Comparison of ENCODE assay signal across 22 mouse cellular contexts in genomic region chr12:85429999-85430398, GRCm38 (mm10). TPM values are rescaled to one million over a fixed set of nuclear protein-coding genes. Genes with fewer than 3 reads are reported as not detected.
DNase-seq lines count a peak whose midpoint lies in the region; ATAC-seq and TF ChIP-seq lines count a peak whose summit lies in the region.
"Had no signal": no experiment of that assay in that cellular context is flagged by ENCODE, and none has a peak within 500 bp of the region (broad histone marks: within the 10 kb centered on the region; RNA-seq: fewer than 3 reads in every experiment).

No protein-coding gene starts in this region.

- H3K9me3 ChIP-seq in lung, postnatal 0 days (ENCODE audit: low read length) = no peaks in the 10 kb centered on the region
- H3K9me3 ChIP-seq in intestine, embryonic 15.5 days = no peaks in the 10 kb centered on the region
- no peaks in the 10 kb centered on the region for H3K9me3 ChIP-seq in heart, embryonic 12.5 days (replicated peaks)
- H3K9me3 ChIP-seq: embryonic facial prominence, embryonic 15.5 days; forebrain, embryonic 15.5 days; heart, embryonic 13.5 days; hindbrain, embryonic 12.5 days; limb, embryonic 13.5 days; midbrain, embryonic 12.5 days; neural tube, embryonic 15.5 days had no signal

- H3K4me3 ChIP-seq in lung, postnatal 0 days (ENCODE audit: low read depth, low read length) = no peak overlapping the region
- H3K4me3 ChIP-seq in intestine, embryonic 15.5 days (replicated peaks) = no peak overlapping the region
- H3K4me3 ChIP-seq in heart, embryonic 12.5 days = no peak overlapping the region
- H3K4me3 ChIP-seq: embryonic facial prominence, embryonic 15.5 days; forebrain, embryonic 15.5 days; heart, embryonic 13.5 days; hindbrain, embryonic 12.5 days; limb, embryonic 13.5 days; midbrain, embryonic 12.5 days; neural tube, embryonic 15.5 days had no signal

- H3K27ac ChIP-seq in lung, postnatal 0 days (ENCODE audit: low read length) = no peak overlapping the region
- H3K27ac ChIP-seq in intestine, embryonic 15.5 days = no peak overlapping the region
- H3K27ac ChIP-seq in heart, embryonic 12.5 days (ENCODE audit: poor library complexity, severe bottlenecking) = no peak overlapping the region
- H3K27ac ChIP-seq: embryonic facial prominence, embryonic 15.5 days; forebrain, embryonic 15.5 days; heart, embryonic 13.5 days; hindbrain, embryonic 12.5 days; limb, embryonic 13.5 days; liver, embryonic 14.5 days; midbrain, embryonic 12.5 days; neural tube, embryonic 15.5 days had no signal

- H3K9ac ChIP-seq in lung, postnatal 0 days (replicated peaks; ENCODE audit: low read depth) = no peak overlapping the region
- no peak overlapping the region for H3K9ac ChIP-seq in intestine, embryonic 15.5 days
- H3K9ac ChIP-seq in heart, embryonic 12.5 days = no peak overlapping the region
- H3K9ac ChIP-seq: embryonic facial prominence, embryonic 15.5 days; forebrain, embryonic 15.5 days; heart, embryonic 13.5 days; hindbrain, embryonic 12.5 days; limb, embryonic 13.5 days; liver, embryonic 14.5 days; lung, embryonic 14.5 days; midbrain, embryonic 12.5 days; neural tube, embryonic 15.5 days had no signal

- WGBS in lung, postnatal 0 days = 66% methylated on average over 4 of the region's 4 CpGs
- WGBS in intestine, embryonic 15.5 days = 64% methylated on average over 4 of the region's 4 CpGs
- 74% methylated on average over 4 of the region's 4 CpGs for WGBS in heart, embryonic 12.5 days

- peaks cover 5% of the 10 kb centered on the region; the same call in 1 of the 2 replicates for H3K4me1 ChIP-seq in lung, postnatal 0 days (ENCODE audit: insufficient read depth, low read depth, low read length)
- peaks cover 18% of the 10 kb centered on the region for H3K4me1 ChIP-seq in intestine, embryonic 15.5 days (replicated peaks)
- H3K4me1 ChIP-seq in heart, embryonic 12.5 days (replicated peaks) = peaks cover 40% of the 10 kb centered on the region
- H3K4me1 ChIP-seq: neural tube, embryonic 15.5 days had no signal

- no peaks in the 10 kb centered on the region for H3K36me3 ChIP-seq in lung, postnatal 0 days (ENCODE audit: insufficient read depth, low read length)
- H3K36me3 ChIP-seq in intestine, embryonic 15.5 days = no peaks in the 10 kb centered on the region
- H3K36me3 ChIP-seq in splenic B cell, adult 2 months (ENCODE audit: control insufficient read depth, insufficient read depth, low read length, poor library complexity, severe bottlenecking) = no peaks in the 10 kb centered on the region
- no peaks in the 10 kb centered on the region for H3K36me3 ChIP-seq in heart, embryonic 12.5 days
- H3K36me3 ChIP-seq: embryonic facial prominence, embryonic 15.5 days; forebrain, embryonic 15.5 days; heart, embryonic 13.5 days; hindbrain, embryonic 12.5 days; limb, embryonic 13.5 days; midbrain, embryonic 12.5 days; neural tube, embryonic 15.5 days had no signal

- H3K27me3 ChIP-seq in lung, postnatal 0 days (replicated peaks; ENCODE audit: insufficient read depth, low read length) = no peaks in the 10 kb centered on the region
- H3K27me3 ChIP-seq in intestine, embryonic 15.5 days (replicated peaks) = no peaks in the 10 kb centered on the region
- H3K27me3 ChIP-seq in splenic B cell, adult 2 months (ENCODE audit: control insufficient read depth, insufficient read depth, low read length, poor library complexity, severe bottlenecking) = no peaks in the 10 kb centered on the region
- H3K27me3 ChIP-seq in heart, embryonic 12.5 days (replicated peaks) = no peaks in the 10 kb centered on the region
- H3K27me3 ChIP-seq: embryonic facial prominence, embryonic 15.5 days; forebrain, embryonic 15.5 days; heart, embryonic 13.5 days; hindbrain, embryonic 12.5 days; limb, embryonic 13.5 days; neural tube, embryonic 15.5 days had no signal

- TF ChIP-seq EP300 in lung, postnatal 0 days (IDR thresholded peaks at IDR 0.05) = no peak

- ATAC-seq in lung, postnatal 0 days = peak; percentile 52; the same call in 1 of the 2 replicates
- peak; percentile 50 for ATAC-seq in intestine, embryonic 15.5 days
- ATAC-seq in megakaryocyte, adult 5-6 weeks (ENCODE audit: poor library complexity, severe bottlenecking) = no peak
- no peak for ATAC-seq in heart, embryonic 12.5 days (ENCODE audit: insufficient number of reproducible peaks, low FRiP score)
- ATAC-seq: forebrain, embryonic 15.5 days had no signal

- no peak for DNase-seq in lung, postnatal 0 days (ENCODE audit: low spot score)
- DNase-seq in lung, postnatal 4 days = no peak
- peak; percentile 67 for DNase-seq in splenic B cell, adult 2 months (ENCODE audit: low read depth, low spot score)
- no peak for DNase-seq in right cerebral cortex, postnatal 14 days
- DNase-seq: adrenal gland, postnatal 36 days; cerebellum, adult 9-10 months; heart, postnatal 14 days; kidney, adult 8-10 months; kidney, postnatal 25 days; layer of hippocampus, postnatal 36 days; lung, embryonic 14.5 days had no signal

- TF ChIP-seq CTCF in lung, postnatal 0 days (IDR thresholded peaks at IDR 0.05) = no peak

- no peak overlapping the region for H3K4me2 ChIP-seq in lung, postnatal 0 days (replicated peaks; ENCODE audit: low read depth, low read length)
- no peak overlapping the region for H3K4me2 ChIP-seq in intestine, embryonic 15.5 days (replicated peaks)
- no peak overlapping the region for H3K4me2 ChIP-seq in heart, embryonic 12.5 days
- H3K4me2 ChIP-seq: embryonic facial prominence, embryonic 15.5 days; forebrain, embryonic 15.5 days; heart, embryonic 13.5 days; hindbrain, embryonic 12.5 days; limb, embryonic 13.5 days; lung, embryonic 14.5 days; midbrain, embryonic 12.5 days; neural tube, embryonic 15.5 days had no signal

RNA-seq across cellular contexts. Expression of gene Fos, which starts 43.7 kb away (rescaled TPM):
- 30.8 and 33.8 TPM in 2 replicates for polyA plus RNA-seq in lung, postnatal 0 days (2015; fragmentation: Nextera tagmentation; extraction: Ambion mirVana)
- 4.9 and 5.3 TPM in 2 replicates for polyA plus RNA-seq in intestine, embryonic 15.5 days (2015; fragmentation: Nextera tagmentation; extraction: Ambion mirVana)
- total RNA-seq in megakaryocyte, adult 5-6 weeks (2015) = 468 and 475 TPM in 2 replicates
- total RNA-seq in megakaryocyte, adult 5-6 weeks (2017) = 389 and 431 TPM in 2 replicates
- 5.9 and 8.1 TPM in 2 replicates for polyA plus RNA-seq in heart, embryonic 12.5 days (2016; fragmentation: Nextera tagmentation; extraction: Ambion mirVana)

RNA-seq across cellular contexts. Expression of gene Tmed10, which starts 55.4 kb away (rescaled TPM):
- polyA plus RNA-seq in lung, postnatal 0 days (2015; fragmentation: Nextera tagmentation; extraction: Ambion mirVana) = 329 and 354 TPM in 2 replicates
- polyA plus RNA-seq in intestine, embryonic 15.5 days (2015; fragmentation: Nextera tagmentation; extraction: Ambion mirVana) = 343 and 345 TPM in 2 replicates
- total RNA-seq in megakaryocyte, adult 5-6 weeks (2015) = 297 and 300 TPM in 2 replicates
- total RNA-seq in megakaryocyte, adult 5-6 weeks (2017) = 128 and 157 TPM in 2 replicates
- 319 and 324 TPM in 2 replicates for polyA plus RNA-seq in heart, embryonic 12.5 days (2016; fragmentation: Nextera tagmentation; extraction: Ambion mirVana)

Comparison
In these comparisons a context has a peak if more than half of its experiments do, and no peak if none do; other contexts are left out.
1. ATAC-seq: peak in lung, postnatal 0 days (single experiment) and intestine, embryonic 15.5 days (single experiment); none in megakaryocyte, adult 5-6 weeks (single experiment) and heart, embryonic 12.5 days (single experiment).